Mouse (Mus musculus) lung, postnatal 0 days (tissue): ENCODE data around the gene Ankdd1a. TPM values are rescaled to one million over a fixed set of nuclear protein-coding genes. Genes with fewer than 3 reads are reported as not detected.

Source experiments
- ATAC-seq: fragments of 200-750 bp; cut with Nextera tagmentation; 2 replicates; pipeline ENCODE4 v1.8.0; 2017; ENCODE audit warnings: moderate library complexity
- DNase-seq: peaks from one replicate; pipeline ENCODE4 v3.0.0-alpha.2; 2016; ENCODE audit warnings: low spot score
- H3K27ac ChIP-seq: fragments of 300-500 bp; sonication (generic); 2 replicates; pipeline ENCODE4 v1.5.1; 2014; ENCODE audit warnings: antibody characterized with exemption, mild to moderate bottlenecking, low read length, mixed read lengths
- H3K27me3 ChIP-seq: fragments of 300-500 bp; sonication (generic); replicated peaks from 2 replicates; pipeline ENCODE4 v1.6.1; 2014; ENCODE audit warnings: low read length, mixed read lengths; ENCODE audit not compliant: insufficient read depth
- H3K36me3 ChIP-seq: fragments of 300-500 bp; sonication (generic); 2 replicates; pipeline ENCODE4 v1.6.1; 2014; ENCODE audit warnings: low read length, mixed read lengths; ENCODE audit not compliant: insufficient read depth
- H3K4me1 ChIP-seq: fragments of 300-500 bp; sonication (generic); 2 replicates; pipeline ENCODE4 v1.6.1; 2014; ENCODE audit warnings: antibody characterized with exemption, low read depth, low read length, mixed read lengths; ENCODE audit not compliant: insufficient read depth
- H3K4me2 ChIP-seq: fragments of 300-500 bp; sonication (generic); replicated peaks from 2 replicates; pipeline ENCODE4 v1.6.1; 2014; ENCODE audit warnings: low read depth, mild to moderate bottlenecking, low read length, moderate library complexity, mixed read lengths
- H3K4me3 ChIP-seq: fragments of 300-500 bp; sonication (generic); 2 replicates; pipeline ENCODE4 v1.5.1; 2014; ENCODE audit warnings: low read depth, low read length
- H3K9ac ChIP-seq: fragments of 300-500 bp; sonication (generic); replicated peaks from 2 replicates; pipeline ENCODE4 v1.6.1; 2014; ENCODE audit warnings: low read depth, mild to moderate bottlenecking
- H3K9me3 ChIP-seq: fragments of 300-500 bp; sonication (generic); 2 replicates; pipeline ENCODE4 v1.6.1; 2016; ENCODE audit warnings: low read length, mixed read lengths
- CTCF ChIP-seq: IDR thresholded peaks from 2 replicates; pipeline ENCODE4 v1.5.1; 2016; ENCODE audit warnings: antibody characterized with exemption, mild to moderate bottlenecking
- EP300 ChIP-seq: IDR thresholded peaks from 2 replicates; pipeline ENCODE4 v1.6.1; 2016; ENCODE audit warnings: antibody characterized with exemption, mild to moderate bottlenecking, control low read depth
- WGBS: fragments of 180-500 bp; shearing (Covaris S2); extraction: QIAGEN DNeasy Blood & Tissue Kit; methylation state at CpG from one replicate; pipeline ENCODE4 v1.1.7; 2014; 5-methylcytosine and 5-hydroxymethylcytosine counted together
- polyA plus RNA-seq: library from polyadenylated mRNA; unstranded; fragments of >200 nt; fragmentation: Nextera tagmentation; extraction: Ambion mirVana; gene quantifications from 2 replicates; pipeline ENCODE4 v1.2.1, GENCODE M21; 2015

Ankdd1a gene
- polyA plus RNA-seq, 1 experiment from 2014 or later = not detected

DNA sequence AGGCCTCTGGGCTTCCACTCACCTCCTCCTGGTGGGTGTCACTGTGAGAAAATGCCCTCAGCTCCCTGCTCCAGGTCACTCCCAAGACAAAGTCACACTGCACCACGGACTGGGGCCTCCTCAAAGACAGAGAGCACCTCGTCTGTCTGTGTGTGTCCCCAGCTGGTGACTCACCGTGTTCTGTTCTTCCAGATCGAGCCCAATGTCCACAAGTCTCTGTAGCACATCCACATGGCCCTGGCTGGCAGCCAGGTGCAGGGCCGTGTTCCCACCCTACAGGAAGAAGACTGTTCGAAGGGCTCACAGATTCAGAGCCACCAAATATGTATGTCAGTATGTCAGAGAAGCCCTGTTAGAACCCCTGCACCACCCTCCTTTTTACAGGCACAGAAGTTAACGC, 11.5 kb downstream of the Ankdd1a start:
- no peaks in the 10 kb centered on the region for H3K9me3 ChIP-seq
- ATAC-seq = no peak
- H3K4me2 ChIP-seq = no peak overlapping the region
- H3K27ac ChIP-seq = no peak overlapping the region
- H3K9ac ChIP-seq = no peak overlapping the region
- no peak for DNase-seq
- WGBS = 23% methylated on average over 7 of the region's 7 CpGs
- H3K36me3 ChIP-seq = no peaks in the 10 kb centered on the region
- no peaks in the 10 kb centered on the region for H3K27me3 ChIP-seq
- no peak overlapping the region for H3K4me3 ChIP-seq
- H3K4me1 ChIP-seq = no peaks in the 10 kb centered on the region
- no peak for TF ChIP-seq EP300
- TF ChIP-seq CTCF = no peak

DNA sequence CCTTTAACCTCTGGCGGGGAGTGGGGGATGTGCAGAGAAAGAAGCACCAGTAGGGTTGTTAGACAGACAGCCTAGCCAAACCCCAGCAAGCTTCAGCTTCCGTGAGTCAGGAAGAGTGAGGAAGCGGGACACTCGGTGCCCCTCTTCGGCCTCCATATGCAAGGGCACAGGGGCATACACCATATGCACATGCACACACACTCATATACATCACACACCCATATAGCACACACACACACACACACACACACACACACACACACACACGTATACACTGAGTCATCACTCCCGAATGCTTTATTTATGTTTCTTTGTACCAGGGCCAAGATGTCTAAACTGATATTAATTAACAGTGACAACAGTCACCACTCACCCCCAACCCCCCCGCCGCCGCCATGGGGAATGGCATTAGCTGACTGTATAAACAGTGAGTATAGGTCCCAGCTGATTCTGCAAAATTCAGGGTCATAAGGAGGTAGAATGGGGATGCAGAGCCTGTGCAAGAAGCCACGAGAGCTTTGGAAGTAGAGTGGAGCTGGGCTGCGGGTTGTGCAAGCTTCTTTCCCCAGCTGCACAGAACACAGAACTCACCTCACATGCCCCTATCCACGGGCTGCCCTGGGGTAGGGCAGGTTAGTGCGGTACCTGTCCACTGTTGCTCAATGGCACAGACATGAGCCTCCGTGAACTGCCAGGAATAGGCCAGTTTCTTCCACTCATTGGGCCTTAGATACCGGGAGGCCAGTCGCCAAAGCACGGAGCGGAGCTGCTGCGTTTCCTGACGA, 17.1 kb downstream of the Ankdd1a start:
- 45% methylated on average over 21 of the region's 21 CpGs for WGBS
- Histone ChIP-seq H3K9me3 (no peaks in the 10 kb centered on the region), H3K36me3 (no peaks in the 10 kb centered on the region), H3K4me1 (no peaks in the 10 kb centered on the region), H3K27me3 (no peaks in the 10 kb centered on the region), H3K27ac (no peak overlapping the region), H3K9ac (no peak overlapping the region), H3K4me2 (no peak overlapping the region), H3K4me3 (no peak overlapping the region)
- peak; percentile 54 for ATAC-seq
- no peak for DNase-seq
- TF ChIP-seq CTCF (no peak), EP300 (no peak)

DNA sequence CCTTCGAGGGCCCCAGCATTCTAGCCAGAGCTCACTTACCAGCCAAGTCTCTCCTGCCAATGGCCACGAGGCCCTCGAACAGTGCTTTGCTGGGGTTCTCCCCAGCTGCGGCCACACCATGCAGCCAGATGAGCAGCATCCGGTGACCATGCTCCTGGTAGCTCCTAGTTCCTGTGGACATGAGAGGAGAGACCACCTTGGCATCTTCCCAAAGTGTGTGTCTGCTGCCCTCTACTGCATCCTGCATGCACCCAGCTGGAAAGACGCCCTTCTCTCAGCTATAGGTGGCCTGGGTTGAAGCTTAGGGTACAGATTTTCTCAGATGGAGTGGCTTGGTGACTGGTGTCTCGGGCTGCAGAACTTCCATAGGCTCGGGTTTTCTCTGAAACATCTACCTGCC, 17.8 kb downstream of the Ankdd1a start:
- Histone ChIP-seq H3K36me3 (no peaks in the 10 kb centered on the region), H3K27me3 (no peaks in the 10 kb centered on the region), H3K4me2 (no peak overlapping the region), H3K4me3 (no peak overlapping the region), H3K9me3 (no peaks in the 10 kb centered on the region), H3K4me1 (no peaks in the 10 kb centered on the region), H3K9ac (no peak overlapping the region), H3K27ac (no peak overlapping the region)
- no peak for TF ChIP-seq EP300
- TF ChIP-seq CTCF = peak; percentile 70
- DNase-seq (peak; percentile 50), ATAC-seq (peak; percentile 40)
- WGBS = 35% methylated on average over 8 of the region's 8 CpGs

DNA sequence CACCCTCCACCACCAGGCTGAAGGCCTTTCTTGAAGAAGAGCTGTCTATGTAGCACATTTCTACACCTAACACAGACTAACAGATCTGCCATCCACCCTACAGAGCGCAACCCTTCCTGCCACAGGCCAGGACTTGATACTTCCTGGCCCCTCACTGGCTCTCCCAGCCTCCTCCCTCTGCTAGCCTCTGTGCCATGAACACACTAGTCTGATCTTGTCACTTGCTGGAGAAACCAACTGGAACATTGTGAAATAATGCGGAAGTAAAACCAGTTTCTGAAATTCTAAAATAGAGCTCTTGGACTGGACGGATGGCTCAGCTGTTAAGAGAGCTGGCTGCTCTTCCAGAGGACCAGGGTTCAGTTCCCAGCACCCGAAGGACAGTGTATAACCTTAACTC, 27.1 kb downstream of the Ankdd1a start:
- no peak overlapping the region for H3K27ac ChIP-seq

DNA sequence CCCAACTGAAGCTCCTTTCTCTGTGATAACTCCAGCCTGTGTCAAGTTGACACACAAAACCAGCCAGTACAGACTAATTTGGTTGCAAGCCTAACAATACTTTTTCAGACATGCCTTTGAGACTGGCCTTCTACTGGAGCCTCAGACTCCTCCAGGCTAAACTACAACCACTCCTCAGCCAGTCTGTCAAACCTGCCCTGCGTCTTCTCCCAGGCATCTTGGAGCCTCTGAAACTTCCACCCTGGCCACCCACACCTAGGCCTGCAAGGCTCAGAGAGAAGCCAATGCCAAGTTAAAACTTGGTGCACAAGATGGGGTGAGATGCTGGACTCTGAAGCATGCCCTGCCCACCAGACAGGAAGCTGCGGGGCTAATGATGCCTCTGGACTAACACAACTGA, 27.6 kb downstream of the Ankdd1a start:
- Histone ChIP-seq H3K27ac (no peak overlapping the region), H3K4me2 (no peak overlapping the region), H3K4me3 (no peak overlapping the region), H3K36me3 (peaks cover 5% of the 10 kb centered on the region; the same call in 1 of the 2 replicates), H3K9ac (no peak overlapping the region), H3K27me3 (no peaks in the 10 kb centered on the region), H3K9me3 (no peaks in the 10 kb centered on the region), H3K4me1 (no peaks in the 10 kb centered on the region)
- ATAC-seq (no peak), DNase-seq (no peak)
- 77% methylated on average over 2 of the region's 2 CpGs for WGBS
- TF ChIP-seq EP300 = no peak
- TF ChIP-seq CTCF = no peak

More for the DNA sequence above, 27.1 kb downstream of the Ankdd1a start:
- no peak for DNase-seq
- H3K27me3 ChIP-seq = no peaks in the 10 kb centered on the region
- H3K36me3 ChIP-seq = no peaks in the 10 kb centered on the region
- 91% methylated on average over 4 of the region's 4 CpGs for WGBS
- TF ChIP-seq EP300 (no peak), CTCF (no peak)
- H3K4me1 ChIP-seq = no peaks in the 10 kb centered on the region
- H3K4me2 ChIP-seq = no peak overlapping the region
- H3K9me3 ChIP-seq = no peaks in the 10 kb centered on the region
- H3K9ac ChIP-seq = no peak overlapping the region
- H3K4me3 ChIP-seq = no peak overlapping the region
- no peak for ATAC-seq

DNA sequence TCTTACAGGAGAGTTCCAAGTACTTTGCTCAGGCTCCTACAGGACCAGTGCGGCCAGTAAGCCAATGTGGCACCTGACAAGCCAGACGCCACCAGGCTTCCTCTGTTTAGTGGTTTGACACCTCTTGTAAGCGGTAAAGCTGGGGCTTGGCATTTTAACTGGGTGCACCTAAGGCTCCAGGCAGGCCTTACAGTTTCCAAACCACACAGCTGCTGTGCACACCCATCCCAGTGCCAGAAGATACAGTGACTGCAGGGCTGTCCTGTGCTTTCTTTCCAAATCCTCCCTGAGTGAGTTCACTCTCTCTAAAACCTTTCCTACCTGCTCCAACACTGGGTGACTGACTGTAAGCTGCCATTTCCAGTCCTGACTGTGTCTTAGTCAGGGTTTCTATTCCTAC, 28.5 kb downstream of the Ankdd1a start:
- 79% methylated on average over 3 of the region's 3 CpGs for WGBS
- Histone ChIP-seq H3K4me1 (no peaks in the 10 kb centered on the region), H3K27me3 (no peaks in the 10 kb centered on the region), H3K4me3 (no peak overlapping the region), H3K9ac (no peak overlapping the region), H3K36me3 (peaks cover 13% of the 10 kb centered on the region), H3K27ac (no peak overlapping the region), H3K4me2 (no peak overlapping the region), H3K9me3 (no peaks in the 10 kb centered on the region)
- TF ChIP-seq EP300 = no peak
- no peak for TF ChIP-seq CTCF
- no peak for ATAC-seq
- no peak for DNase-seq
